Mouse (Mus musculus) olfactory bulb, adult 2 months (tissue): ENCODE data around the gene Sox5. TPM values are rescaled to one million over a fixed set of nuclear protein-coding genes. Genes with fewer than 3 reads are reported as not detected.

Experiments used
- H3K27ac ChIP-seq: fragments of 200-500 bp; 2 replicates; pipeline ENCODE4 v1.5.1; 2012; ENCODE audit warnings: low read depth, low read length; ENCODE audit not compliant: insufficient read depth
- H3K4me1 ChIP-seq: fragments of 200-500 bp; 2 replicates; pipeline ENCODE4 v1.6.1; 2012; ENCODE audit warnings: low read length; ENCODE audit not compliant: control insufficient read depth, insufficient read depth
- H3K4me3 ChIP-seq: fragments of 200-500 bp; 2 replicates; pipeline ENCODE4 v1.5.1; 2012; ENCODE audit warnings: mild to moderate bottlenecking, low read depth, low read length, moderate library complexity; ENCODE audit not compliant: insufficient read depth
- CTCF ChIP-seq: fragments of 200-500 bp; IDR thresholded peaks from 2 replicates; pipeline ENCODE4 v1.5.1; 2012; ENCODE audit warnings: low read depth, mild to moderate bottlenecking, low read length, moderate library complexity; ENCODE audit not compliant: insufficient read depth
- POLR2A ChIP-seq: fragments of 200-500 bp; IDR thresholded peaks from 2 replicates; pipeline ENCODE4 v1.6.1; 2012; ENCODE audit warnings: mild to moderate bottlenecking, low read depth, low read length, moderate library complexity; ENCODE audit not compliant: insufficient read depth
- WGBS: fragments of 180-500 bp; shearing (Covaris S2); methylation state at CpG from one replicate; pipeline ENCODE4 v1.1.7; 2018; 5-methylcytosine and 5-hydroxymethylcytosine counted together
- polyA plus RNA-seq: library from polyadenylated mRNA; stranded (reverse); fragments of >200 nt; gene quantifications from 2 replicates; pipeline ENCODE4 v1.2.4, GENCODE M21; 2012; ENCODE audit warnings: low replicate concordance; ENCODE audit not compliant: missing spikeins, insufficient read depth, insufficient read length

The Sox5 gene
- not detected in 2 replicates for polyA plus RNA-seq

DNA sequence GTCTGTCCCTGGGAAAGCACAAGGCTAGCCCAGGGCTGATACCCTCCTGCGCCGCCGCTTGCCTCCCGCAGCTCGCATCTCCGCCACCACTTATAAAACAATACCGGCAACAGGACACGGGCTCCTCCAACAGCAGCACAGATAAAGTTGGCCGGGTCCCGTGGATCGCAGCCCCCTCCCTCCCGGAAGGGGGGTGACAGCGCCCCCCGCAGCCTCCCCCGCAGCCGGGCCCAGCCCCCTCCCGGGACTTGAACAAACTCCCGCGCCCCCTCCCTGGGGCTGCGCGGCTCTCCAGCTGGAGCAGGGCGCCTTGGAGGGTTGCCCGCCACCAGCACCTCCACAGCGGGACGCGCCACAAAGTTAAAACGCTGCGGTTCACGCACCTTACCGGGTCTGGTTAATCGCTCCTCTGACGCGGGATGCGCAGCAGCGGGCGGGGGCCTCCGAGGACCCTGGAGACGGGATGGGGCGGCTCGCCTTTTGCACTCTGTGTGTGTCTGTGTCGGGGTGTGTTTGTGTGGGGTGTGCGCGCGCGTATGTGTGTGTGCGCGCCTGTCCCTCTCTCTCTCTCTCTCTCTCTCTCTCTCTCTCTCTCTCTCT, at the start of gene Sox5:
Sox5 (minus strand) TSS at position 547 of the 600 bp plus-strand sequence.
- H3K27ac ChIP-seq: no peak within 1 kb of the TSS
- TF ChIP-seq CTCF (no peak), POLR2A (no peak)
- peak within 1 kb of the TSS; percentile 85 for H3K4me3 ChIP-seq
- under 1% methylated on average over 46 of the region's 47 CpGs for WGBS
- peaks cover 3% of the 10 kb centered on the region for H3K4me1 ChIP-seq

DNA sequence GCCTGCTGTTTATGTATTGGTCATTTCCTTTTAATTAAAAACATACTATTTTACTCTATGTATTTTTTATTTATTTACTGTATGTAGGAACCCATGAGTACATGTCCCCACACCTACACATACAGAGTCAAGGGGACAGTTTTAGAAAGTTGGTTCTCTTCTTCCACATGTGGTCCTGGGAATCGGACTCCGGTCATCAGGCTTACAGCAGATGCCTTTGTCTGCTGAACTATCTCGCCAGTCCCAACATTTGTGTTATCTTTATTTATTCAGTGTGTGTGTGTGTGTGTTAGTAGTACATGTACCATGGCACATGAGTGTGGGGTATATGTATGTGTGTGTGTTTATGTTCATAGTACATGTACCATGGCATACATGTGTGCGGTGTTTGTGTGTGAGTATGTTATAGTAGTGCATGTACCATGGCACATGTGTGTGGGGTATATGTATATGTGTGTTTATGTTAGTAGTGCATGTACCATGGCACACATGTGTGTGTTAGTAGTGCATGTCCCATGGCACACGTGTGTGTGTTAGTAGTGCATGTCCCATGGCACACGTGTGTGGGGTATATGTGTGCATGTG, 43.3 kb upstream of the Sox5 start:
- no peaks in the 10 kb centered on the region for H3K4me1 ChIP-seq
- H3K27ac ChIP-seq: no peak overlapping the region
- H3K4me3 ChIP-seq: no peak overlapping the region
- TF ChIP-seq POLR2A: no peak
- TF ChIP-seq CTCF: no peak
- 96% methylated on average over 6 of the region's 6 CpGs for WGBS

DNA sequence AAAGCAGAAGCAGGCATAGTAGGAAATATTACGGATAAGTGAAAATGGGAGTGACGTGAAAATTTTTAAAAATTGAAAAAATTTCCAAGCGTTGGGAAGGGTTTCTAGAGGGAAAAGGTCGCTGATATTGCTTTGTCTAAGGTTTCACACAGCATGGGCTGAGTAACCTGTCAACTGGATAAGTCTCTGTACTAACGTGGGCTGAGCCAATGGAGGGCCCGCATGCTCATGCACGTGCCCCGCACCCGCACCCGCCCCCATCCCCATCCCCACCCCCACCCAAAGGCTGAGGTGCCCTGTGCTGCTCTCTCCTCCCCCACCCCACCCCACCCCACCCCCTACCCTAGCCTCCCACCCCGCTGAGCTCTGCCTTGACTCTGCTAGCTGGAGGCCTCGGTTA, 42.4 kb upstream of the Sox5 start:
- Histone ChIP-seq H3K4me1 (no peaks in the 10 kb centered on the region), H3K4me3 (no peak overlapping the region), H3K27ac (no peak overlapping the region)
- WGBS: 87% methylated on average over 12 of the region's 12 CpGs
- no peak for TF ChIP-seq CTCF
- TF ChIP-seq POLR2A: no peak

DNA sequence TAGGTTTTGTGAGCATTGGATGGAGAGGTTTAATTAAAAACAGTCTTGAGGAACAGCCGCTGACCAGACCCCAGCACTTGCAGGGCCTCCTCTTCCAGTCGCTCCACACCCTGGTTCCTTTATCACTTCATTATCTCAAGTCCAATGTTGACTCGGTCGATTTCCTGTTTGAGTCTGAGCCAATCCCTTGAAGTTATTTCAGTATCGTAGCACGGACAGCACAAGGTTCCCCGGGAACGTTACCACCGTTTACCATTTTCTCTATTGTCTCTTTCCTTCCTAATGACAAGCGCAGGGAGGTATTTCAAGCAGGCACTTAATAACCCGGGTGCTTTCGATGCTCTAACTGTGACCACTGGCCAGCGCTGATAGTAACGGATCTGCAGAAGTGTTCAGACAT, 40.8 kb upstream of the Sox5 start:
- 72% methylated on average over 14 of the region's 14 CpGs for WGBS
- no peak overlapping the region for H3K4me3 ChIP-seq
- no peak overlapping the region for H3K27ac ChIP-seq
- H3K4me1 ChIP-seq: no peaks in the 10 kb centered on the region
- TF ChIP-seq POLR2A (no peak), CTCF (no peak)

DNA sequence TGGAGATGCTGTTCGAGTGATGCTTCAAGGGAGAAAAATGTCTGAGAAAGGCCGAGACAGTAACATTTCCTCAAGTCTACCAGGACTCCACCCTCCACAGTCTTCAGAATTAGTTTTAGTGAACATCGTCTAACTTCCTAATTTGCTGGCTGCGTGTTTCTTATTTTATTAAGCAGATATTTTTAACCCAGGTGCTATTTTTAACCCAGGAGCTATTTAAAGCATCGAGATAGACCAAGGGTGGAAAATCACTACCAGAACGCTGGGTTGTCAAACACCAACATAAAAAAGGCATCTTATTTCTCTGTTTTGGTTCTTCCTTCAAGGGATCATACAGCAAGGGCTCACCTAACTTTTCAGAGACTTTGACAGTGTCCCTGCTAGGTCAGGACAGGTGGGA, 39.2 kb upstream of the Sox5 start:
- Histone ChIP-seq H3K4me1 (no peaks in the 10 kb centered on the region), H3K4me3 (no peak overlapping the region), H3K27ac (no peak overlapping the region)
- TF ChIP-seq CTCF: no peak
- no peak for TF ChIP-seq POLR2A
- WGBS: 76% methylated on average over 6 of the region's 6 CpGs

DNA sequence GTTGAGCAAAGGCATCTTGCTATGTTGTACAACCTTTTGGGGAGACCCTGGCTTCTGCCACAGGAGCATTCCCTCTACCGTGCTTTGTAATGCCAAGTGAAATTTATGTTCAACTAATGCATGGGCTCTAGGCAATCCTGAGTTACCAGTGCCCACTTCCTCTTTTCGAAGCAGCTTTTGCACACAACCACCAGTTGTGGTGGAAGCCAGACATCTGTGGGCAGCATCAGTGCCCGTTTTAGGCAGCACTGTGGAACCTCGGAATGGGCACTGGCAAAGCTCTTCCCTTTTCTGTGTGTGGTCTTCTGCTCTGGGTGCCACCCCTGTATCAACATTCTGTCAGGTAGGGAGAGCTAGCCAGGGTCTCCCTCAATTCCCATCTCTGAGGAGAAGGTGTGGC, 36.2 kb upstream of the Sox5 start:
- 94% methylated on average over 4 of the region's 4 CpGs for WGBS
- no peak for TF ChIP-seq CTCF
- no peak for TF ChIP-seq POLR2A
- no peaks in the 10 kb centered on the region for H3K4me1 ChIP-seq
- H3K27ac ChIP-seq: no peak overlapping the region
- H3K4me3 ChIP-seq: no peak overlapping the region

DNA sequence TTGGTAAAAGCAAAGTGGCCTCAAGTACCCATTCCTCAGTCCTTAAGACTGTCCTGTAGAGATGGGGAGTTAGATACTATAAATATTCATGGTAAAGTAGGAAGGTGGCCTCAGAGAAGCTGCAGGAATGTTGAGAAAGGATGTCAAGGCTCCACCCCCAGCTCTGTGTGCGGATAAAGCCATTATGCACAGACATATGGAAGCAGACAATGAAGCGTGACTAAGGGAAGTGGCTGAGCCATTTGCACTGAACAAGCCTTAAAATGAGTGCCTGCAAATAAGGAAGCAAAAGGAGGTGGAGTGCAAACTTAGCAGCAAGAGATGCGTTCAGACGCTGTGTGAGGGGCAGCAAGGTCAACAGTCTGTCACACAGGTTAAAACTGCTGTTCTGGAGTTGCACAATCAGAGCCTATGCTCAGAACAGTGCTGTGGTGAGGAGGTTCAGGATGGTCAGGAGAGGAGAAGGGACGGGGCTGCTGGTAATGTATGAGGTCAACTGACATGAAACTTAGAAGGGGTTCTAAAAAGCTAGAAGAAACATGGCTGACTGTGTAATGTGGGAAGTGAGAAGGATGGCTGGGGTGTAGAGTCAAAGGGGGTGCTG, 35.7 kb upstream of the Sox5 start:
- Histone ChIP-seq H3K4me3 (no peak overlapping the region), H3K4me1 (no peaks in the 10 kb centered on the region), H3K27ac (no peak overlapping the region)
- TF ChIP-seq POLR2A: no peak
- no peak for TF ChIP-seq CTCF
- 88% methylated on average over 5 of the region's 5 CpGs for WGBS

DNA sequence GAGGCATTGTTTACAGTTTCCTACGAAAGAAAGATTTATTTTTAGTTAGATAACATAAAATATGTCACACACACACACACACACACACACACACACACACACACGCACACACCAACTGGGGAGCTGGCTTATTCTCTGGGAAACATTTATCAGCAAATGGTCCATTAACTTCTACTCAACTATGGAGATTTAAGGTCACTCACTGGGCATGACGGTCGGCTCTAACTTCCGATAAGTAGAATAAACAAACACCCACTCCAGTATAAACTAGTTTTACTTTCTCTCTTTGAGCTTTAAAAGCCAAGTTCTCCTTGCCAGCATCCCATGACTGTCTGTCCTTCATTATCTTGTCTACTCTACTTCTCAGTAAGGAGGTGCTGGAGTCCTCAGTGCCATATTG, 33.8 kb upstream of the Sox5 start:
- WGBS: 80% methylated on average over 5 of the region's 5 CpGs

DNA sequence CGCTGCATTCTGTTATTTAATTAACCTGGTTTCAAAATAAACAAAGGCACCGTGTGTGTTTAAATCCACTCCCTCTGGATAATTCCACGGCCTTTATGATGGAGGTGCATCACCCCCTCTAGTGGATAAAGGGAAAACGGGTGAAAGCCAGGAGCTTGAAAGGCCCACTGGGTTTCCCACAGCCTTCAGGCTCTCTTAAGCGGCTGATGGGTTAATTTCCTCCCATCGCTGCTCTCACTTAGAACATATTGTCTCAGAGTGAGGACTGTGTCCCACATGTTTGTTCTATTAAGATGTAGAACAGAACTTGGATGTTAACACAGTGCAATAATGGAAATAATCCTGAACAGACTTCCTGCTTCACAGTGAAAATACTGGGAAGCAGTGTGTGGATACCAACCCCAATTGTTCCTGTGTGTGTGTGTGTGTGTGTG, 33.2 kb upstream of the Sox5 start:
- Histone ChIP-seq H3K27ac (no peak overlapping the region), H3K4me1 (no peaks in the 10 kb centered on the region), H3K4me3 (no peak overlapping the region)
- 3% methylated on average over 6 of the region's 6 CpGs for WGBS
- TF ChIP-seq POLR2A (no peak), CTCF (no peak)

More for the DNA sequence above, 33.8 kb upstream of the Sox5 start:
- TF ChIP-seq CTCF: no peak
- no peak for TF ChIP-seq POLR2A
- Histone ChIP-seq H3K27ac (no peak overlapping the region), H3K4me1 (no peaks in the 10 kb centered on the region), H3K4me3 (no peak overlapping the region)
